Mouse (Mus musculus) hindbrain, embryonic 11.5 days (tissue): Measurements from ENCODE around the gene Tmem221. TPM values are rescaled to one million over a fixed set of nuclear protein-coding genes. Genes with fewer than 3 reads are reported as not detected.

ENCODE experiments used
- ATAC-seq: fragments of 200-750 bp; cut with Nextera tagmentation; 2 replicates; pipeline ENCODE4 v1.8.0; 2017; ENCODE audit warnings: mild to moderate bottlenecking, moderate TSS enrichment, moderate library complexity; ENCODE audit not compliant: low FRiP score
- DNase-seq: peaks from one replicate; pipeline ENCODE4 v3.0.0-alpha.2; 2015; ENCODE audit warnings: low spot score
- H3K27ac ChIP-seq: fragments of 300-500 bp; sonication (generic); 2 replicates; pipeline ENCODE4 v1.5.1; 2014; ENCODE audit warnings: mild to moderate bottlenecking, low read depth, low read length
- H3K27me3 ChIP-seq: fragments of 300-500 bp; sonication (generic); 2 replicates; pipeline ENCODE4 v1.6.1; 2014; ENCODE audit warnings: mild to moderate bottlenecking, low read length, moderate library complexity, mixed read lengths; ENCODE audit not compliant: control insufficient read depth, insufficient read depth
- H3K36me3 ChIP-seq: fragments of 300-500 bp; sonication (generic); 2 replicates; pipeline ENCODE4 v1.6.1; 2014; ENCODE audit warnings: mild to moderate bottlenecking, low read length, moderate library complexity, mixed read lengths; ENCODE audit not compliant: control insufficient read depth, insufficient read depth
- H3K4me1 ChIP-seq: fragments of 300-500 bp; sonication (generic); replicated peaks from 2 replicates; pipeline ENCODE4 v1.6.1; 2014; ENCODE audit warnings: low read length, mixed read lengths; ENCODE audit not compliant: control insufficient read depth, insufficient read depth
- H3K4me2 ChIP-seq: fragments of 300-500 bp; sonication (generic); replicated peaks from 2 replicates; pipeline ENCODE4 v1.6.1; 2014; ENCODE audit warnings: mild to moderate bottlenecking, low read depth, low read length
- H3K4me3 ChIP-seq: fragments of 300-500 bp; sonication (generic); 2 replicates; pipeline ENCODE4 v1.5.1; 2014; ENCODE audit warnings: low read depth, low read length
- H3K9ac ChIP-seq: fragments of 300-500 bp; sonication (generic); 2 replicates; pipeline ENCODE4 v1.6.1; 2014; ENCODE audit warnings: low read depth, low read length
- H3K9me3 ChIP-seq: fragments of 300-500 bp; sonication (generic); 2 replicates; pipeline ENCODE4 v1.6.1; 2016; ENCODE audit warnings: low read length; ENCODE audit not compliant: control insufficient read depth
- WGBS: fragments of 180-500 bp; shearing (Covaris S2); extraction: QIAGEN DNeasy Blood & Tissue Kit; methylation state at CpG from one replicate; pipeline ENCODE4 v1.1.7; 2014; 5-methylcytosine and 5-hydroxymethylcytosine counted together
- polyA plus RNA-seq: library from polyadenylated mRNA; unstranded; fragments of >200 nt; fragmentation: Nextera tagmentation; extraction: Ambion mirVana; gene quantifications from 2 replicates; pipeline ENCODE4 v1.2.1, GENCODE M21; 2014

The Tmem221 gene
- polyA plus RNA-seq, 1 experiment from 2014 or later, result 0.28 TPM

DNA sequence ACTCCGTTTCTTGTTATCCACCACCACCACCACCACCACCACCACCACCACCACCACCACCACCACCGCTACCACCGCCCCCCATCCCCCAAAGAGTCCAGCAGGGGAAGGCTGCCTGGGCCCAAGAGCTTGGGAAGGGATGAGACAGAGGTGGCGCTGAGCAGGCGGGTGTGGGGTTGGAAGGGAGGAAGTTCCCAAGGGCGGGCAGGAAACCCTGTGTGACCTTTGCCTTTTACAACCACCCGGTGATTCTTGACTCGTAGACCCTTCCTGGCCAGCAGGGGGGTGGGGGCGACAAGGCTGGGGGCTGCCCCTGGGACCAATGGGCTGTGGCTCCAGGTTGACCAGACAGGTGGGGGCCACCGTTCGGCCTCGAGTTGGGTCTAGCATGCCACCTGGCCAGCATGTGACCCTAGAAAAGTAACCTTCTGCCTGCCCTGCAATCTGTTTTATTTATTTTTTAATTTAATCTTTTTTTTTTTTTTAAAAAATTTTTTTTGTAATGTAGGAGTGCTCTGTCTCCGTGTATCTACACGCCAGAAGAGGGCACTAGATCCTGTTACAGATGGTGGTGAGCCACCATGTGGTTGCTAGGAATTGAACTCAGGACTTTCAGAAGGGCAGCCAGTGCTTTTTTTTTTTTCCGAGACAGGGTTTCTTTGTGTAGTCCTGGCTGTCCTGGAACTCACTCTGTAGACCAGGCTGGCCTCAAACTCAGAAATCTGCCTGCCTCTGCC is 45.5 kb downstream of the Tmem221 start:
- no peak overlapping the region for H3K9ac ChIP-seq
- peaks cover 5% of the 10 kb centered on the region; the same call in 1 of the 2 replicates for H3K4me1 ChIP-seq
- H3K27me3 ChIP-seq, result peaks cover 16% of the 10 kb centered on the region
- WGBS, result 72% methylated on average over 15 of the region's 15 CpGs
- H3K9me3 ChIP-seq, result no peaks in the 10 kb centered on the region
- no peaks in the 10 kb centered on the region for H3K36me3 ChIP-seq
- DNase-seq (no peak), ATAC-seq (no peak)
- H3K27ac ChIP-seq, result no peak overlapping the region
- no peak overlapping the region for H3K4me2 ChIP-seq
- no peak overlapping the region for H3K4me3 ChIP-seq

DNA sequence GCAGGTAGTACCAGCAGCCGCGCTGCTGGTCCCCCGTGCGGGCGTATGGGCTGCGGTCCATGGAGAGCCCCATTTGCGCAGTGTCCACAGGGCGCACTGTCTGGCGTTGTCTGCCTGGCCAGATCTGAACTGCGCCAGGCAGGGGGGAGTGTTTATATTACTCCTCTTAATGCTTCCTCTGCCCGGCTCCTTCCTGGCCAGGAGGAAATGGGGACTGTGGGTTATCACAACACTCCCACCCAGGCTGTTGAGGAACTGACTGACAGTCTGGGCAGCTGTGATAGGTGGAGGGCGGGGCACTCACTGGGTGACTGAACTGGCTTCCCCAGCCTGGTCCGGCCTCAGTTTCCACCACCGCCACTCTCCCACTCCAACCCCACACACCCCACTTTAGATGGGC is 47.0 kb downstream of the Tmem221 start, which contains the start of gene Plvap:
Gene Plvap, minus strand, starts transcription at position 109 of the 400 bp plus-strand sequence.
- no peak within 1 kb of the TSS for H3K4me3 ChIP-seq
- ATAC-seq (no peak), DNase-seq (no peak)
- no peaks in the 10 kb centered on the region for H3K9me3 ChIP-seq
- H3K9ac ChIP-seq, result no peak within 1 kb of the TSS
- no peaks in the 10 kb centered on the region for H3K36me3 ChIP-seq
- 50% methylated on average over 14 of the region's 14 CpGs for WGBS
- H3K4me1 ChIP-seq, result peaks cover 4% of the 10 kb centered on the region; the same call in 1 of the 2 replicates
- H3K27me3 ChIP-seq, result peaks cover 32% of the 10 kb centered on the region
- no peak within 1 kb of the TSS for H3K4me2 ChIP-seq
- no peak within 1 kb of the TSS for H3K27ac ChIP-seq

DNA sequence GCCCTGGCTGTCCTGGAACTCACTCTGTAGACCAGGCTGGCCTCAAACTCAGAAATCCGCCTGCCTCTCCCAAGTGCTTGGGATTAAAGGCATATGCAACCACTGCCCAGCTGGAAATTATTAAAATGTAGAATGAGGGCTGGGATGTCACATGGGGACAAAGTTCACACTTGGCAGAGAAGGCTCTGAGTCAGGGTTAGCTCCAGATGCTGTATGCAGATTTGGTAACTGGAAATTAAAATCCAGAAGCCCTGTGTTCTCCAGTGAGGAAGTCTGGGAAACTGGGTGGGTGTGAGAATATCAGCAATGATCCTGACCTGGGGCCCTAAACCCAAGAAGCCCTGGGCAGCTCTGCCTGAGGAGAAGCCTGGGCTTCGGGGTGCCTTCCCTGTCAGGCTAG is 49.4 kb downstream of the Tmem221 start:
- H3K4me3 ChIP-seq, result no peak overlapping the region
- no peaks in the 10 kb centered on the region for H3K36me3 ChIP-seq
- DNase-seq, result no peak
- H3K27ac ChIP-seq, result no peak overlapping the region
- H3K9me3 ChIP-seq, result no peaks in the 10 kb centered on the region
- WGBS, result 84% methylated on average over 2 of the region's 2 CpGs
- H3K9ac ChIP-seq, result no peak overlapping the region
- H3K27me3 ChIP-seq, result peaks cover 43% of the 10 kb centered on the region
- no peak for ATAC-seq
- peaks cover 4% of the 10 kb centered on the region; the same call in 1 of the 2 replicates for H3K4me1 ChIP-seq
- no peak overlapping the region for H3K4me2 ChIP-seq

DNA sequence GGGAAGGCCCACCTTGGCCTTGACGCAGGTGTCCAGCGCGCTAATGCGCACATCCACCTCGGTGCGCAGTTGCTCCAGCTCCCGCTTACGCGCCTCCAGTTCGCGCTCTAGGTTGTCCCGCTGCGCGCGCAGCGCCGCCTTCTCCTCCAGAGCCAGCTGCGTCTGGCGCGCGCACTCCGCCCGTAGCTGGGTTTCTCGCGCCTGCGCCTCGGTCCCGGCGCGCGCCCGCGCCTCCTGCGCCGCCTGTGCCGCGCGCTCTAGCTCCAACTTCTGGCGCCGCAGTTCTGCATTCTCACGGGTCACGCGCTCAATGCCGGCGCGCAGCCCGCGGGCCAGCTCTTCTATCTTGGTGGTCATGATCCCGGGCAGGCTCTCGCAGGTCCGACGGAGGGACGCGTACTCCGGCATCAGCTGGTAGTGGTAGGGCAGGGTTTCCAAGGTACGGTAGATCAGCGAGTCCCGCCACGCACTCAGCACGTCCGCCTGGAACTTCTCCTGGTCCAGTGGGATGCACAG is 51.0 kb downstream of the Tmem221 start:
- H3K4me1 ChIP-seq, result peaks cover 4% of the 10 kb centered on the region; the same call in 1 of the 2 replicates
- WGBS, result under 1% methylated on average over 53 of the region's 61 CpGs
- peak overlapping the region; percentile 37 for H3K4me3 ChIP-seq
- peaks cover 43% of the 10 kb centered on the region for H3K27me3 ChIP-seq
- H3K36me3 ChIP-seq, result no peaks in the 10 kb centered on the region
- peak overlapping the region; percentile 58 for H3K4me2 ChIP-seq
- H3K27ac ChIP-seq, result no peak overlapping the region
- H3K9ac ChIP-seq, result no peak overlapping the region
- DNase-seq (peak; percentile 90), ATAC-seq (peak; percentile 77)
- H3K9me3 ChIP-seq, result no peaks in the 10 kb centered on the region

DNA sequence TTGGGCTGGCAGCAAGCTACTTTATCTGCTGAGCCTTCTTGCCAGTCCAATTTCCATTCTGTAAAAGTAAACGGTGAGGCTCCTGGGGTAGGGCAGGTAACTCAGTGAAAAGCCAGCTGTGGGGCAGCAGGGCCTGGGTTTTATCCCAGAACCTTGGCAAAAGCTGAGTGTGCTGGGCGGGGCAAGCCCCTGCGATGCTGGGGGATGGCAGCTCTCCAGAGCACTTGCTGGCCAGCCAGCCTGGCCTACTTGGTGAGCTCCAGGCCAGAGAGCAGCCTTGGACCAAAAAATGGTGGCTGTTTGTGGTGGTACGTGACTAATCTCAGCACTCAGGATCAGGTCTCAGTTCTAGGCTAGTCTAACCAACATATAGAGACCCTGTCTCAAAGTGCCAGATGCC is 52.7 kb downstream of the Tmem221 start:
- H3K27me3 ChIP-seq, result peaks cover 43% of the 10 kb centered on the region
- peaks cover 4% of the 10 kb centered on the region; the same call in 1 of the 2 replicates for H3K4me1 ChIP-seq
- H3K4me3 ChIP-seq, result no peak overlapping the region
- H3K9ac ChIP-seq, result no peak overlapping the region
- no peak overlapping the region for H3K4me2 ChIP-seq
- DNase-seq (no peak), ATAC-seq (no peak)
- H3K36me3 ChIP-seq, result no peaks in the 10 kb centered on the region
- H3K9me3 ChIP-seq, result no peaks in the 10 kb centered on the region
- no peak overlapping the region for H3K27ac ChIP-seq
- 84% methylated on average over 4 of the region's 4 CpGs for WGBS

DNA sequence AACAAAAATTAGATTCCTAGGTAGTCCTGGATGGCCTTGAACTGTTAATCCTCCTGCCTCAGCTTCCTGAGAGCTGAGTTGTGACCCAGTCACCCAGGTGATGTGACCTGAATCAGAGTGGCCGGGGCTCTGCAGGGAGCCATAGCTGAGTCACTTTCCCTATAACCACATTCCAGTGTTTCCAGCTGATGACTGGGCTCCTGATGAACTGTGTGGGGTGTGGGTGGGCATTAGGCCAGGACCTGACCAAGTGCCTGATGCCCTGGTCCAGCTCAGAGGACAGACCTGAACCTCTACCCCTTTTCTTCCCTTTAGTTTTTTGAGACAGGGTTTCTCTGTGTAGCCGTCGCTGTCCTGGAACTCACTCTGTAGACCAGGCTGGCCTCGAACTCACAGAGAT is 53.3 kb downstream of the Tmem221 start:
- Histone ChIP-seq H3K9me3 (no peaks in the 10 kb centered on the region), H3K27me3 (peaks cover 43% of the 10 kb centered on the region), H3K4me2 (no peak overlapping the region), H3K9ac (no peak overlapping the region), H3K27ac (no peak overlapping the region), H3K36me3 (no peaks in the 10 kb centered on the region), H3K4me1 (peaks cover 4% of the 10 kb centered on the region; the same call in 1 of the 2 replicates), H3K4me3 (no peak overlapping the region)
- 92% methylated on average over 4 of the region's 4 CpGs for WGBS
- ATAC-seq (no peak), DNase-seq (no peak)

DNA sequence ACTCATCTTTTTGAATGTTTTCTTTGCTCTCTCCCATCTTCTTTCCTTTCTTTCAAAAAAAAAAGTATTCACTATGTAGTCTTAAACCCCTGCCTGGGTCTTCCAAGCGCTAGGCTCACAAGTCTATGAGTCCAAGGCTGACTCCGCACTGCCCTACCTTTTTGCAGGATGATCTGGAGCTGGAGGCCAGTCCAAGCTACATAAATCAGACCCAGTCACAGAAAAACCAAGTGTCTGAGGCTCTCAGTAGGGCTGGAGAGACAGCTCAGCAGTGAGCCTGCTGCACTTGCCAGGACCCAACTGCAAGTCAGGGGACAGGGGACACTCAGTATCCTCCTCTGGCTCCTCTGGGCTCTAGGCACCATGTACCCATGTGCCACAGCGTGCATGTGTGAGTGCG is 54.3 kb downstream of the Tmem221 start:
- H3K4me2 ChIP-seq, result no peak overlapping the region
- DNase-seq (no peak), ATAC-seq (no peak)
- WGBS, result 91% methylated on average over 4 of the region's 4 CpGs
- no peaks in the 10 kb centered on the region for H3K36me3 ChIP-seq
- peaks cover 4% of the 10 kb centered on the region; the same call in 1 of the 2 replicates for H3K4me1 ChIP-seq
- H3K9me3 ChIP-seq, result no peaks in the 10 kb centered on the region
- H3K9ac ChIP-seq, result no peak overlapping the region
- no peak overlapping the region for H3K27ac ChIP-seq
- no peak overlapping the region for H3K4me3 ChIP-seq
- H3K27me3 ChIP-seq, result peaks cover 34% of the 10 kb centered on the region
